Mouse (Mus musculus): ENCODE data around the gene Frrs1.

Frrs1 gene

GRCm38 (mm10) chr3:116848099-116848498 lies 11.2 kb upstream of the Frrs1 start:
- DNase-seq (ENCODE audit: low read depth, low spot score): no peak

- DNase-seq (ENCODE audit: low read depth, low spot score): no peak
Measured at GRCm38 (mm10) chr3:116848936-116849335, 10.3 kb upstream of the Frrs1 start.

GRCm38 (mm10) chr3:116850376-116850775 lies 8.9 kb upstream of the Frrs1 start:
- no peak for DNase-seq (ENCODE audit: low read depth, low spot score)

GRCm38 (mm10) chr3:116852421-116852820 lies 6.8 kb upstream of the Frrs1 start:
- no peak for DNase-seq (ENCODE audit: low read depth, low spot score)

- no peak for DNase-seq (ENCODE audit: low read depth, low spot score)
Measured at GRCm38 (mm10) chr3:116857611-116858010, 1.7 kb upstream of the Frrs1 start.

DNA sequence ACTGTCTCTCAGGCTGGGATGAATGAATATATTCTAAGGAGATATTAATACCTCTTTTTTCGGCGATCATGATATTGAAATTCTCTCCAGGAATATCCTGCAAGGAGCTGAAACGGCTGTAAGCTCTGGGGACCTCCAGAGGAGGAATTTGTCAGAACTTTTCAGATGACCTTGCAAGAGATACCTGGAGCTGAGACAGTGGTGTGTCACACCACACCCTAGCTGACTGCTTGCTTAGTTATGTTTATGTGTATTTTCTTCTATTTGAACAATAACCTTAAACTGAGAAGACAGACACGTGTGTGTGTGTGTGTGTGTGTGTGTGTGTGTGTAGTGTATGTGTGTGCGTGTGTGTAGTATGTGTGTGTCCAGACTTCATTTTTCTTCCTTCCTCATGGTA lies 488 bp downstream of the Frrs1 start:
- DNase-seq (ENCODE audit: low read depth, low spot score): no peak

GRCm38 (mm10) chr3:116860333-116861222 lies 1.3 kb downstream of the Frrs1 start:
- no peak for DNase-seq (ENCODE audit: low read depth, low spot score)

- no peak for DNase-seq (ENCODE audit: low read depth, low spot score)
Measured at GRCm38 (mm10) chr3:116861223-116861539, 1.9 kb downstream of the Frrs1 start.

DNA sequence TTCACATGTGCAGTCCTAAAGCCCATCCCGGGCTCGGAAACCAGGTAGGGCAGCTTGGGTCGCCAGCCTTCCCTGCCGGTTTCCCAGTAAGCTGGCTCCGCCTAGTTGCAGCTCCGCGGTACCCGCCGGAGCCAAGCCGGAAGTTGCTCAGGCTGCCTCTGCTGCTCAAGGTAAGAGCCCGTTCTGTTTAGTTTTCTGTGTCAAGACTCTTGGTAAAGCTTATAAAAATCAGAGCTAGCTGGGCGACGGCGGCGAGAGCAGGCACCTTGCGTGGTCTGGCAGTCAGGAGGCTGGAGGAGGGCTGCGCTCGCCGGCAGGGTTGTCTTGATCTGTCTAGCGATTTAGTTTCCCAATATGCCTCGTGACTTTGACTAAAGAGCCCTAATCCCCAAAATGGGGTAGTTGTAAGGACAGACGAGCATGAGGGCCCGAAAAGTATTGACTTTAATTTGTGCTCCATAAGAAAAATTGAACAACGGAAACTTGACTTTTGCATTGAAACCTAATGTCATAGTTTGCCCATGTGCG lies 2.3 kb downstream of the Frrs1 start:
- peak; percentile 6 for DNase-seq (ENCODE audit: low read depth, low spot score)

DNA sequence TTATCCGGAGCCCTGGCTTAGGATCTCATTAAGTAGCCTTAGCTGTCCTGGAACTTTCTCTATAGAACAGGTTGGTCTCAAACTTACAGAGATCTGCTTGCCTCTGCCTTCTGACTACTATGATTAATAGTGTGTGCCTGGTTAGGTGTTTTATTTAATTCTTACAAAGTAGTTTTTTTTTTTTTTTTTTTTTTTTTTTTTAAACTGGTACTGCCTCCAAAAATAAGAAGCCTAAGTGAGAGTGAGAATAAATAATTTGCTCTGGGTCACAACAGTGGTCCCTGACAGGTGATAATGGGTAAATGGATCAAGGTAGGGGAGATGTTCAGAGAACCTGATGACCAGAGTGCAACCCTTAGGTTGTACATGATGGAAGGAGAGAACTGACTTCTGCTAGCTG lies 3.4 kb downstream of the Frrs1 start:
- DNase-seq (ENCODE audit: low read depth, low spot score): no peak

GRCm38 (mm10) chr3:116864421-116864820 lies 5.2 kb downstream of the Frrs1 start:
- no peak for DNase-seq (ENCODE audit: low read depth, low spot score)

- no peak for DNase-seq (ENCODE audit: low read depth, low spot score)
Measured at GRCm38 (mm10) chr3:116865199-116865636, 6.0 kb downstream of the Frrs1 start.

GRCm38 (mm10) chr3:116870372-116870771 lies 11.1 kb downstream of the Frrs1 start:
- DNase-seq (ENCODE audit: low read depth, low spot score): no peak

GRCm38 (mm10) chr3:116882221-116882960 lies 23.1 kb downstream of the Frrs1 start:
- no peak for DNase-seq (ENCODE audit: low read depth, low spot score)

DNA sequence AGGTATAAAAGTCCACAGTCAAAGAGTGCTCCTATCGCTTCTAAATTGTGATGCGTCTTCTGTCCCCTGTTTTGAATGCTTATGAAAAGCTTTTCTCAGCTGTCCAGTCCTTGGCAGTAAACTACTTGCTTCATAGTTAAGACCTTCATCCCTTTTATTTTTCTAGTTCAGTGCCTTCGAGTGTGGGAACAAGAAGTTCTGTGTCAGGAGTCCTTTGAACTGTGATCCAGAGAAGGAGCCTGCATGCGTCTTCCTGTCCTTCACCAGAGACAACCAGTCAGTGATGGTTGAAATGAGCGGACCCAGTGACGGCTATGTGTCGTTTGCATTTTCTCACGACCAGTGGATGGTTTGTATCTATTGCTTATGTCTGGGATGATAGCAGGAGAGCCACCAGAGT lies 25.7 kb downstream of the Frrs1 start:
- no peak for DNase-seq (ENCODE audit: low read depth, low spot score)

DNA sequence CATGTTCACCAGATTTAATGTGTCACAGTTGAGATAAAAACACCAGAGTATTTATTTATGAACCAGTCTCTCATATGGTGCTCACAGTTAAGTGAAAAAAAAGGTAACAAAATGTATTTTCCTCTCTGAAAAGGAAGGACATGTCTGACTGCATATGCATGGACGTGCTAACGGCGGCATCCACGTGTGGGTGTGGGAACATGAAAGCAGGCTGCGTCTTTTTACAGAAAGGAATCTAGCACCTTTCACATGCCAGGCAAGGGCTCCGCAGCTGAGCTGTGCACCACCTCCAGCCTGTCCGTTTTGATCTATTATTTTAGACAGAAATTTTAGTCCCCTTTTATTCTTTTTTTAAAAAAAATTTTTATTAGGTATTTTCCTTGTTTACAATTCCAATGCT lies 30.1 kb downstream of the Frrs1 start:
- no peak for DNase-seq (ENCODE audit: low read depth, low spot score)

DNA sequence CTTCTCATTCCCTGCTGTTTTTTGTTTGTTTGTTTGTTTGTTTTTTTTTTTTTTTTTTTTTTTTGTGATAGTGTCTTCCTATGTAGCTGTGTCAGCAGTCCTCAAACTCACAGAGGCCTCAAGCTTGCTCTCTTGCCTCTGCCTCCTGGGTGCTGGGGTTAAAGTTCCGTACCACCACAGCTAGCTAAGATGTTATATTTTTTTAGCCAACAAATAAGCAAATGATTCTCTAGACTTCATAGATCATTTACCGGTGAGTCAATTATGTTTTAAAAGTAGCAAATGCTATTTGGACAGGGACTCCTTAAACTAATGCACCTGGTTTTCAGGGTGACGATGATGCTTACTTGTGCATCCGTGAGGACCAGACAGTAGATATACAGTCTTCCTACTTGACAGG lies 31.3 kb downstream of the Frrs1 start:
- no peak for DNase-seq (ENCODE audit: low read depth, low spot score)

GRCm38 (mm10) chr3:116891436-116892205 lies 32.4 kb downstream of the Frrs1 start:
- DNase-seq (ENCODE audit: low read depth, low spot score): no peak

GRCm38 (mm10) chr3:116892206-116892563 lies 32.9 kb downstream of the Frrs1 start:
- DNase-seq (ENCODE audit: low read depth, low spot score): no peak

GRCm38 (mm10) chr3:116892872-116893271 lies 33.6 kb downstream of the Frrs1 start:
- DNase-seq (ENCODE audit: low read depth, low spot score): no peak

DNA sequence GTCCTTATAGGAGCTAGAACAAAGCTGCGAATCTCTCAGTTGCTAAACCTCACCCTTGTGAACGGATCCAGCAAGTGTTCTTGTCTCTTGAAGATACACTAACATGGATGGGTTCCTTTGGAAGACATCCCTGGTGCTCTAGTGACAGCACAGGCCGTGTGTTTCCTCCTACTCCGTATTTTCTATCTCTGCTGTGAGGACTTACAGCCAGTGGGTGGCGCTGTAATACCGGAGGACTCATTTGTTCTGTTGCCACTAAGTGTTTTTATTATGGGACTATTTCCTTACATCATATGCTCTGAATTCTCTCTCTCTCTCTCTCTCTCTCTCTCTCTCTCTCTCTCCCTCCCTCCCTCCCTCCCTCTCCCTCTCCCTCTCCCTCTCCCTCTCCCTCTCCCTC lies 44.9 kb downstream of the Frrs1 start:
- DNase-seq (ENCODE audit: low read depth, low spot score): peak; percentile 18

GRCm38 (mm10) chr3:116905898-116906297 lies 46.6 kb downstream of the Frrs1 start:
- DNase-seq (ENCODE audit: low read depth, low spot score): no peak
